Mouse (Mus musculus): Measurements from ENCODE around the gene Tmem243. TPM values are rescaled to one million over a fixed set of nuclear protein-coding genes. Genes with fewer than 3 reads are reported as not detected.

The Tmem243 gene
- total RNA-seq, 2 experiments from 2014 or later = 9.5 to 12.2 TPM

DNA sequence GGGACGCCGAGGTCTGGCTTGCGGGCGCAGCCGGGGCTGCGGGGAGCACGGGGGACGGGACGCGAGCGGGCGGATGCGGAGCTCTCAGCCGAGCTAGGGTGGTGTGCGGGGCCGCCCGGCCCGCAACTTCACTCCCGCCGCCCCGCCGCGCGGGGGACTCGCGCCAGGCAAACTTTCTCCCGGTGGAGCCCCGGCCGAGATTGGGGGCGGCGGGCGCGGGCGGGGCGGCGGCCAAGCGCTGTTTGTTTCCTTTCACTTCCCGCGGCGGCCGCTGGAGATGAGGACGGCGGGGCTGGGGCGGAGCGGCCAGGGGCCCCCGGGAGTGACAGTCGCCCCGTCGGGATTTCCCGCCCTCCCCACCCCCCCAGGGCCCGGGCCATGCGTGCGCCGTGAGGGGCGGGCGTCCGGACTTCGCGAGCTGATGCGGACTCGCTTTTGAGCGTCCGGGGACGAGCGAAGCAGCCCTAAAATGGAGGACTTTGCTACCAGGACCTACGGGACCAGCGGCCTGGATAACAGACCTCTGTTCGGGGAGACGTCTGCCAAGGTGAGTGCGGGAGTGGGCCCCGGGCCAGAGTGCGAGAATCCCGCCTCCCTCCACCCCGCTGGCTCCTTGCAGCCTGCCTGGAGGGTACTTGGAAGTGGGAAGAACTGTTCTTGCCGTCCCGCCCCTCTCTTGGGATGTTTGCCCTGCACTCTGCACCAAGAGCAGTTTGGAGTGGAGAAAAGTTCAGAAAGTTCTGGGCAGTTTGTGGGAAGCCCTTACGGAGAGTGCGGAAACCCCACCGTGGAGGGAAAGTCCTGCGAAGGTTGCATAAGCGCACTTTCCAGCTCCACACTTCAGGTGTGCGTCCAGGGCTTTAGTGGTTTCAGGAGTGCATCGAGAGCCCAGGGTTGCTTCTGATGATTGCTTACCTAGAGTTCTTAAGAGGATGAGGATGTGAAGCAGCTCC lies 657 bp downstream of the Tmem243 start:
- DNase-seq (ENCODE audit: low spot score in 2 of 2) = peak in 1 of 2 experiments; percentile 26
- intact Hi-C loops (cut with DNase I) = loop anchor here (5.0 kb wide), 1 partner anchor 104 kb away; the partner anchor contains the start of gene Crot

DNA sequence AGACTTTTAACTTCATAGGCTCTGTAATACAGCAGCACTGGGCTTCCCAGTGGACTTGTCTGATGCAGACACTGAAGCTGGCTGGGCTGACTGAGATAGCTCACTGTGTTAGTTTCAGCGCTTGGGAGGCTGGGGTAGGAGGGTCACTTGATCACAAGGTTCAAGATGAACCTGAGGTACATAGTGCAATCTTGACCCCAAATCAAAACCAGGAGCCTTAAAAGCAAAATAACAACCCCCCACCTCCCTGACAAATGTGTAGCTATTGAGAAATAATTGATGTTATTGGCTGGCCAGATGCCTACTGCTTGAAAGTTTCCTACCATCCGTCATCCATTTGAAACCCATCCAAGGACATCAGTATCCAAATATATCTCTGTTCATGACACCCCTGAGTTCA lies 2.2 kb downstream of the Tmem243 start:
- intact Hi-C loops (cut with DNase I) = loop anchor here (5.0 kb wide), 1 partner anchor 105 kb away; the partner anchor contains the start of gene Crot
- no peak for DNase-seq (ENCODE audit: low spot score in 2 of 2)

DNA sequence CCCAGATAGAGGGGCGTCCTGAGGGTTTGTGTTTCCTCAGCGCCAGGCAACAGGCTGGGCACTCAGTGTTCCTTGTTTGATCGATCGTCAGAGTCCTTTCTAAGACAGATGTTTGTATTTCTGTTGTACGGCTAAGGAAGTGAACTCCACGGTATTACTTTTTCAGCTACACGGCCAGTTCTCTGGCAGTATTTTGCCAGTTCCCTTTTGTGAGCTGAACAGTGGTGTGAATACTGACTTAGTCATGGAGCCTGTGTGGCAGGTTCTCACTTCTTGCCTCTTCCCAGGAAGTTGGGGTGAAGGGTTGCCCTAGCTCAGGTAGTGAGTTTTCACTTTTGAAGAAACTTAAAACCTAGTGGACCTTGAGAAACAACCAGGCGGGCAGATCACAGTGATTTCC lies 3.5 kb downstream of the Tmem243 start:
- intact Hi-C loops (cut with DNase I) = loop anchor here (5.0 kb wide), 1 partner anchor 107 kb away; the partner anchor contains the start of gene Crot
- no peak for DNase-seq (ENCODE audit: low spot score in 2 of 2)

DNA sequence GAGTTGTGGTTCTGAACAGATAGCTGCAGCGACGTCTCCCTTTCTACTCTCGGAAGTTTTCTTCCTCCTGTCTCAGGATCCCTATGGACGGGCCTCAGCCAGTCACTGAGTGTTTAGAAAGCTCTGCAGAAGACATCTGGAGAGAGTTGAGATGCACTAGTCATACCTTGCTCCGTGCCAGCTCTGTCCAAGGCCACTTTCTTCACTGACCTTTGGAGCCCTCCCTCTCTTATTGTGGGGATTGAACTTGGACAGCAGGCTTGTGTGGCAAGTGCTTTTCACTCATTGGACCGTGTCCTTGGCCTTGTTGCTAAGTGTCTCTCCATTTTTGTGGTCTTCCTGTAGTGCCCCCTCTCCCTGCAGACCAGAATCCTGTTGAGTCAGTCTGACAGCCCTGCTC lies 6.3 kb downstream of the Tmem243 start:
- no peak for DNase-seq (ENCODE audit: low spot score in 2 of 2)
- intact Hi-C loops (cut with DNase I) = no loop called here

DNA sequence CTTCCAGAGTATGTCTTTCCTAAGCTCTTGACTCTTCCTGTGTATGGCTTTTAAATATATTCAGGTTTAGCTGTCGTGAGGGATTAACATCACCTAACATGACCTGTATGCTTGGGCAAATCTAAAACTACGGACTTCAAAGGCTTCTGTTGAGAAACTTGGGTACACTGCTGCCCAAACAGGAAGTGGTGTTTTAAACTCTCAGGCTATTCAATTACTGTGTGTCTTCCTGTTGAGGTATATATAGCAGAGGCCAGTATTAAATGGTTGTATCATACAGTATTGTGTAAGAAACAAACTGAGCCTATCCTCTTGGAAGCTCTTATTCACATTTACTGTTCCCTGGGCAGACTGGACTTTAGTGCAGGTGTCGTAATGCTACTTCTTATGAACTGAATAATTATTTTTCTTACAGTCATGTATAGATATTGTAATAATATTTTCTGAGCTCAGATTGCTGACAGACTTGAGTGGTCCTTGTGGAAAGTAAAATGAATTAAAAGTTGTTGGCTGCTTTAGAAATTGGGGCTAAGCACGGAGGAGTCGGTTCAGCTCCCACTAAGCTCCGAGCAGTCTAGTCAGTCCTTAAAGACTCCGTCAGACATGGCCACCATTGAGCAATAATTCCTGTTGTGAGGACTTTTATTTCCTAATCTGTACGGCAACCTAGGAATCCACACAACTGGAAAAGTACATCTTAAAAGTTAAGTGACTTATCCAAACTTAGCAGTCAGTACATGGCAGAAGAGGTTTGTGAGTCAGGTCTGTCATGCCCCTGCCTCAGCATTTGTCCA lies 7.0 kb downstream of the Tmem243 start:
- intact Hi-C loops (cut with DNase I) = no loop called here
- DNase-seq (ENCODE audit: low spot score in 2 of 2) = no peak

DNA sequence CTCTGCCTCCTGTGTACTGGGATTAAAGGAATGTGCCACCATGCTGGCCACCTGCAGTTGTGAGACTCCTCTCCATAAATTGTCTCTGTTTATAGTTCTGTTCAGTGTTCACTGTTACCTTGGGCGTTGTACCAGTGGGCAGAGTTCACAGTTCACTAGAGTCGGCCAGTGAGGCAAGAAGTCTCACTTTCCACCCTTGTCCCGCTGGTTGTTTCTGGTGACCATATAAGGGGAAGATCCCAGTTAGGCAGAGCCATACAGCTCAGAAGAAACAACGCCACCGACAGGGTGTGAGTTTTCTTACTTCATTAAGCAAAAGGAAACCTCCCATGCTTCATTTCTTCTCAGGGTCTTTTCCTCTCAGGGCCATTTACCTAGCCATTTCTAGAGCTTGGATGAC lies 8.0 kb downstream of the Tmem243 start:
- no peak for DNase-seq (ENCODE audit: low spot score in 2 of 2)
- intact Hi-C loops (cut with DNase I) = no loop called here

DNA sequence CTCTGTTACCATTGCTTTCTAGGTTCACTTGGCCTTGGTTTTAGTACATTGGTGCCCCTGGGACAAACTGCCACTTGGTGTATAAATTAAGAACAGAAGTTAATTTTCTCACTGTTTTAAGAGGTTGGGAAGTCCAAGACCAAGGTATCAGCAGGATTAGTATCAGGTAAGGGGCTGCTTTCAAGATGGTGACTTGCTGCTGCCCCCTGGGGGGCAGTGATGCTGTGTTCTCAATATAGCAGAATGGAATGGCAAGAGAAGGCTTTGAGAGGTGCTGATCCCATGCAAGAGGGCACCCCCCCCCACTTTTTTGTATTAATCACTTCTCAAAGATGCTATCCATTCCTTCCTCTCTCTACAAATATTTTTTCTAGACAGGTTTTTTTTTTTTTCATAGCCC lies 9.1 kb downstream of the Tmem243 start:
- no peak for DNase-seq (ENCODE audit: low spot score in 2 of 2)
- intact Hi-C loops (cut with DNase I) = no loop called here

DNA sequence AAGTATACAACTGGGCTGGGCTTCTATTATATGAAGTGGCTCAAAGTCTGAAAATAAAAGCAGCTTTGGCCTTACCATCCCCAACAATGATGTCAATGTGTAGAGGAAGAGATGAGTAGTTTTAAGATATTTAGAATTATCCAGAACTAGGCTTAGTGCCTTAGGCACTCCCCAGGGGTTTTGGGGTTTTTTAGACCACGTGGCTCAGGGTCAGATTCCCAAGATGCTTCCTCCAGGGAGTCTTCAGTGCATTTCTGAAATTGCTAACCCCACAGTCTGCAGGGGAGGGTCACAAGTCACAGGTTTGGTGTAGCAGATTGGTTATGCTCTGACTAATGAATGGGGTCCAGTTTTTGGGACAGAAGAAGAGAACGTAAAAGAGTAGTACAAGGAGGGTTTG lies 10.8 kb downstream of the Tmem243 start:
- intact Hi-C loops (cut with DNase I) = no loop called here
- no peak for DNase-seq (ENCODE audit: low spot score in 2 of 2)

DNA sequence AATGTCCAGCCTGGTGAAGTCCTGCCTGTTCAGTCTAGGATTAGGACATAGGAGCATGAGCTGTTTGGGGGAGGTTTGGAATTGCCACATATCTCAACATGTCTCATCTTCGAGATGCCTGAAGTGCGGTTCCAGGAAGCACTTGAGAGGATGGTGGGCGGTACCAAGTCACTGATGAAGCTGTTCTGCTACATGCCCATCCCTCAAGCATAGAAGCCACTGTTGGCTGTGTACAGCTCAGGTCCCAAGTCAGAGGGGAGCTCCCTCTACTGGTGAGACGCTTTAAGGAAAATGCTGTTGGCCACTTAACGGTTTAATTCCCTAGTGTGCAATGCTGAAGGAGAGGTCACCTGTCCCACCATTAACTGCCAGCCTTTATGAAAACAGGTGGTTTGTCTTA lies 11.3 kb downstream of the Tmem243 start:
- DNase-seq (ENCODE audit: low spot score in 2 of 2) = peak; percentile 42 to 61
- intact Hi-C loops (cut with DNase I) = loop anchor here (2.0 kb wide), 1 partner anchor 39 kb away; no protein-coding TSS in a partner anchor

DNA sequence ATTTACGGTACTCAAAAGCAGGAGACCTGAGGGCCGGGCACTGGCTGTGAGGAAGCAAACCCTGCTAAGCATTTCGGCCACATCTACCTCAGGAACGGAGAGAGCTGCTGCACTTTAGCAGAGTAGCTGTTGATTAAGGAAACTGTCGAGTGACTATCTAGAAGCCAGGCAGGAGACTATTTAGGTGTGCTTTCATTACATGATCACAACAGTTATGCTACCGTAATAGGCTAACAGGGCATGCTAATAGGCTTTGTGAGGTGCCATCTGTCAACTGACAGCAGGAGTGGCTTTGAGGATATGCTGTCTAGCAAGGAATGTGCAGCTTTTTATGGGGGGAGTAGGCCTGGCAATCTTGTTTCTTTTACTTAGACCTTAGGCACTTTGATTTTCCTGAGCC lies 13.7 kb downstream of the Tmem243 start:
- no peak for DNase-seq (ENCODE audit: low spot score in 2 of 2)
- intact Hi-C loops (cut with DNase I) = no loop called here

DNA sequence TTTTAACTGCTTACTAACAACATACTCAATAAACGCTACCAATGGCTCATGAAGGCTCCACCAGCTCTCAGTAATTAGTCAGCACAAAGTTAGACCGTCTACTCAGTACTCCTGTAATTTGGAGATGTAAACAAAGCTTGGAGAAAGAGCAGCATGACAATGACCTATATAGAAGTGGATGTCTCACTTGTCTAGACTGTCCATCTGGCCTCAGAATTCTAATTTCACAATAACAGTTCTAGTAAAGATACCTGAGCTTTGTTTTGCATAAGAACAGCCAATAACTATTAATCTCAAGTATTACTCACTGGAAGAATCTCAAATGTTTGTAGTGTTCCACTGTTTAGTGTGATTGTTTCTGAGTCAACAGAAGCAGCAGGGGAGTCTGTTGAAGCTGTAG lies 23.7 kb downstream of the Tmem243 start:
- intact Hi-C loops (cut with DNase I) = no loop called here
- DNase-seq (ENCODE audit: low spot score in 2 of 2) = no peak

DNA sequence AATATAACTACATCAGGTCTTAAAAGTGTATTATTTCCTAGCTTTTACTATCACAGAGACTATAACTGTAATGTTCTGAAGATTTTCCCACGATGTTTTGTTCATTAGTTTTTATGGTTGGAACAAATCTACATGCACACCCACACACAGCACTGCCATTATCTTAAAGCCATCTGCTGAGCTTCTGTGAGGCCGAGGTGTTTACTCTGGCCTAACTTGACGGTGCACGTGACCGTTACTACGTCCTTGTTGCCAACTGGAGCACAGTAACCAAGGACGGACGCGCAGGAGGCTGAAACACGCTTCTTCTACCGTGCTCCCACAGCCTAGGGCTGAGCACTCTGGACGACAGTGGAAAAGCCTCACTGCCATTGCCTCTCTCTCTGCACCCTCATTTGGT lies 28.1 kb downstream of the Tmem243 start:
- intact Hi-C loops (cut with DNase I) = no loop called here
- DNase-seq (ENCODE audit: low spot score in 2 of 2) = peak; percentile 53 to 64

DNA sequence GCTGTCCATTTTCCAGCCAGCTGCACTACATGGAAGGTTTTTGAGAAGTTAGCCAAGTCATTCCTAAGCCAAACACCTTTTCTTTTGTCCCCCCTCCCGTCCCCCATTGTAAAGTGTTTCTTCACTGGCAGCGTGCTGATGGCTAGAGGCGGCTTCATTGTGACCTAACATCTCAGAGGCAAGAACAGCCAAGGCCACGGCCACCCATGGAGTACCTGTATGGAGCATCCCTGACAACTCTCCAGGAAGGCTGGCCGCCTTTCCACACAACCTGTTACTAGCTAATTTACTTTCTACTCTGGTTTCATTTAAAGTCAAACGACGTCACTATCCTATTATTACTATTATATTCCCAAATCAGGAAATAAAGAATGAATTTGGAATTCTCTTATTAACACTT lies 31.3 kb downstream of the Tmem243 start:
- DNase-seq (ENCODE audit: low spot score in 2 of 2) = no peak
- intact Hi-C loops (cut with DNase I) = no loop called here

DNA sequence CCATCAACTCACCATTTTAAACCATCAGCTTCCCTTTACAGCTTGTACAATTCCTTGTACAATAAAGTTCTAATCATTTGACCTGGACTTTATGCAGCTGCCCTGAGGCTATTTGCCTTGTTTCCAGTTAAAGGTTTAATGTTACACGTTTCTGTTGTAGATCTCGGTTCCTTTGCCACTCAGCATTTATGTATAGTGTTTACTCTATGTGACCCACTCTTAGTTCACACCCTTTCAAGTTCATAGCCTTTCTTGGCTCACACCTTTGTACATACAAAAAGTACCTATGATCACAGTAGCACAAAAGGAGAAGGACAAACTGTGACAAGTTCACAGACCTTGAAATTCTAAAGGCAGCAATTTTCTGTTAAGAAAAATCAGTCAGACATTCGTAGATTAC lies 35.1 kb downstream of the Tmem243 start:
- no peak for DNase-seq (ENCODE audit: low spot score in 2 of 2)
- intact Hi-C loops (cut with DNase I) = no loop called here

DNA sequence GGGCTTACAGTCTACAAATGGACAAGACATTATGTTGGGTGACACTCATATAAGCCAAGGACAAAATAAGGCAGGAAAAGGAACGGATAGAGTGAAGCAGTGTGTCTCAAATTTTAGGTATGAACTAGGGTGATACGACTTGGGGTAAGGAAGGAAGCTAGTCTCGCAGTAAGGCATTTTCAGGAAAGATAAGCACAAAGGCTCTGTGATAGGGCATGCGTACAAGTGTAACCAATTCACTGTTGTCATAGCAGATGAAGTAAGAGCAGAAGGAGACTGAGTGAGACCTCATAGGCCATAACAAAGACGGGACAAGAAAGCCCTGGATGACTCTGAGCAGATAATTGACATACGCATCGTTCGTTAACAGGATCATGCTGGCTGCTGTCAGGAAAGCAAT lies 40.3 kb downstream of the Tmem243 start:
- intact Hi-C loops (cut with DNase I) = no loop called here
- DNase-seq (ENCODE audit: low spot score in 2 of 2) = no peak

DNA sequence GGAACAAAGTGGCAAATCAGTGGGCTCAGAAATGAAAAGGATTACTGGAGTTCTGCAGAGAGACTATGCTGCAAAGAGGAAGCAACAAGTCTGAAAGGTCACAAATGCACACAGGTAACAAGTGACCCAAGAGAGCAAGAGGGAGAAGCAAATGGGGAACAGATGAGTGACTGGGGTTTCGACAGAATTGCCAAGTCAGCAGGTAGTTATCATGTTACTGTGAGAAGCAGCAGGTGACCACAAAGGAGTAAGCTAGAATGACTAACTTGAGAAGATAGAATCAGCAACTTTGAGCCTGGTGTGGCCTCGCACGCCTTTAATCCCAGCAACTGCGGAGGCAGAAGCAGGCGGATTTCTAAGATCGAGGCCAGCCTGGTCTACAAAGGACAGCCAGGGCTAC lies 41.9 kb downstream of the Tmem243 start:
- DNase-seq (ENCODE audit: low spot score in 2 of 2) = no peak
- intact Hi-C loops (cut with DNase I) = no loop called here

DNA sequence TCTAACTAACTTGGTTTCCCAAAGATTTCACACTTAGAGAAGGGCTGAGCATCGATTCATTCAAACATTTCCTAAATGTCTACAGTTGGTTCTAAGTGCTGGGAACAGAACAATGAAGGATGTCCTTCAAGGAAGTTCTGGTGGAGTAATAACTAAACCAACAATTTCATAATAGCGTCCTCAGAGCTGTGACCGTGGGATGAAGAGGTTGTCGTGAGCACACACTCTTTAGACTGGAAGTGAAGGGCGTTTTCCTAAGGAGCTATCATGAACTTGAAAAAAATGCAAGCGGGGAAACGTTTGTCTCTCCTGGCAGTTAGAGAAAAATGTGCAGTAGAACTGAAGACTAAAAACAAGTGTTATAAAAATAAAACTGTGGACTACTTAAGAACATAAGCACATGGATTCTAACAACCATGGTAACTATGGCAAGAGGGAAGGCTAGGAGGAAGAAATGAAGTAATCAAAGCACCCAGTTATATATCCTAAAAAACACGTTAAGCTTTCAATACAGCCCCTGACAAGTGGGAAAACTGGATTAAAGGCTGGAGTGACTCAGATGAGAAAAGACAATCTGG lies 48.9 kb downstream of the Tmem243 start:
- DNase-seq (ENCODE audit: low spot score in 2 of 2) = peak in 1 of 2 experiments; percentile 42
- intact Hi-C loops (cut with DNase I) = no loop called here

DNA sequence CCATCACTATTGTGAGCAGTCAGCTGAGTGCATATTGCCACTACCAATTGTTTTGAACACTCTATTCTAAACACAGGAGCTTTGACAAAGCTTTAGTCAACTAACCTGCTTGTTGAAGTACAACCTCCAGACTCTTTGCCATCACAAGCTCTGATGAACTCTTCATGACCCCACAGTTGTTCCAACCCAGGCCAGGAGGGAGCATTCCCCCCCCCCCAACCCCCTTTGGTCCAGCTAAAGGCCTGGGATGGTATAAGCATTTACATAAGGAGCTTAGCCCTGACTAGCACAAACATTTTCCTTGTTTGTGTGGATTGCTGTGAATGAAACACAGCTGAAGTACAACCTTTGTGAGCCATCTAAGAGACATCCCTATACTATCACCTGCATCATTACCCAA lies 56.3 kb downstream of the Tmem243 start:
- intact Hi-C loops (cut with DNase I) = no loop called here
- no peak for DNase-seq (ENCODE audit: low spot score in 2 of 2)

DNA sequence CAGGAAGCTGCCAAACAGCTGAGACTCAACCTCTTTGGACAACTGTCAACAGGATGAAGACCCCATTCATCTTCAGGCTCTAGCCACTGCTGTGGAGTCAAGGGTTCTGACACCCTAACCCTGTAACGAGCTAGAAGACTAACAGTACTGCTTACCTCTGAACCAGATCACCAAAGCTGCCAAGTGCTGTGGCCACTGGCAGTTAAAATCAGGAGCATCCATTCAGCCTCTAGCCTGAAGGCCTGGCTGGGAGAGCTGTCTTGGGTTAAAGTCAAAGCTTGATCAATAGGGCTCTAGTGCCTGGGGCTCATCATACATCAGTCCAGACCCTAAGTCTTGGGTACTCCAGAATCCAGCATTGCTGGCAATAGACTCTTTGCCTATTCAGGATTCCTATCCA lies 56.9 kb downstream of the Tmem243 start:
- intact Hi-C loops (cut with DNase I) = no loop called here
- no peak for DNase-seq (ENCODE audit: low spot score in 2 of 2)

DNA sequence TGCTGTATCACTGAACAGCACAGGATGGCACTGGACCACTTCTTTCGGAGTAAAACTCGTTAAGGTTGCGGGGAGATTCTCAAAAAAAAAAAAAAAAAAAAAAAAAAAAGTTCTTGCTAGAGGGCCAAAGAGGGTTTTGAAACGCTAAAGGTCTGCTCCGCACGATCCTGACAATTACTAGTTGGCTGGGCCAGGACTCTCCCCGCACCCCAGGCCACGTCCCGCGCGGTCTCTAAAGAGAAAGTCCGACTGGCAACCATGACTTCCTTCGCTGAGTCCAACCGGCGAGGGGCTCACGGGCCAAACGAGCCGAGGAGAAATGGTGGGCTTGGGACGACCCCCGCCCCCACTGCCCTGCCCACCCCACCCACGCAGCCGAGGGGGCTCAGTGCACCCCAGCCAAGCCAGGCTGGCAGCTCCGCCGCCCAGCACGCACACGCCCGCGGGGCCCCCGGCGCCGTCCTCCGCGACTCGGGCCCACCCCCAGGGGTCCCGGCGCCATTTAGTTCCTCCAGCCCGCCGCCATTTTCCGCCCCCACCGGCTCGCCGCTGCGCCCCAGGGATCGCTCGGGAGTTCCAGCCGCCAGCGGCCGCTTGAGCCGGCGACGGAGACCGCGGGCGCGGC lies 60.5 kb downstream of the Tmem243 start:
- intact Hi-C loops (cut with DNase I) = loop anchor here (2.0 to 10.0 kb wide), 2 partner anchors 106 to 1474 kb away; partner anchors contain the start of gene 9330182L06Rik
- DNase-seq (ENCODE audit: low spot score in 2 of 2) = no peak
